Mouse (Mus musculus): Measurements from ENCODE around the gene Rec114. TPM values are rescaled to one million over a fixed set of nuclear protein-coding genes. Genes with fewer than 3 reads are reported as not detected.

Rec114 gene
- polyA plus RNA-seq, 1 experiment = 0.60 TPM

GRCm38 (mm10) chr9:58710642-58711041 lies 33.1 kb downstream of the Rec114 start:
- no peak for TF ChIP-seq CTCF (IDR thresholded peaks at IDR 0.05; ENCODE audit: borderline replicate concordance, extremely low read depth, insufficient read depth, insufficient read length)
- TF ChIP-seq POLR2A (IDR thresholded peaks at IDR 0.05; ENCODE audit: borderline replicate concordance, extremely low read depth, insufficient read depth, insufficient read length, poor library complexity, severe bottlenecking) = no peak
- DNase-seq (ENCODE audit: low read depth) = no peak

- peak; percentile 75 for DNase-seq (ENCODE audit: low read depth)
- TF ChIP-seq POLR2A (IDR thresholded peaks at IDR 0.05; ENCODE audit: borderline replicate concordance, extremely low read depth, insufficient read depth, insufficient read length, poor library complexity, severe bottlenecking) (no peak), CTCF (IDR thresholded peaks at IDR 0.05; ENCODE audit: borderline replicate concordance, extremely low read depth, insufficient read depth, insufficient read length) (peak; percentile 64; the same call in 1 of the 2 replicates)
These were observed 33.8 kb downstream of the Rec114 start for GRCm38 (mm10) chr9:58709939-58710338.

DNA sequence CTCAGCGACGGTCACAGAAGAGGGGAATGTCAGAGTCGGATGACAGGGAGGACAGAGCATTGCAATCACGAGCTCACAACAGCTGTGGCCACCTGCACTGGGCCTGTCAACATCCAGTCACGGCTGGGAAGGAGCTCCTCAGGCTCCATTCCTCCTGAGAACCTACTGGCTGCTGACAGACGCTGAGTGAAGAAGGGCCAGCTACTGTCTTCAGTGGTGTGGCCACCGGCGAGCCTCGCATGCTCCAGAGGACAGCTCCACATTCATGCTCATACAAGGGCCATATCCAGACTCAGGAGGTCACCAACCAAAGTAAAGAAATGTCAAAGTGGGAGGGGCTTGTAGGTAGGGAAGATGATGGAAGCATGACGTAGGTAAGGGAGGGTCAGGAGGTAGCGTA lies 36.0 kb downstream of the Rec114 start:
- no peak for DNase-seq (ENCODE audit: low read depth)
- TF ChIP-seq POLR2A (IDR thresholded peaks at IDR 0.05; ENCODE audit: borderline replicate concordance, extremely low read depth, insufficient read depth, insufficient read length, poor library complexity, severe bottlenecking) = no peak

- TF ChIP-seq POLR2A (IDR thresholded peaks at IDR 0.05; ENCODE audit: borderline replicate concordance, extremely low read depth, insufficient read depth, insufficient read length, poor library complexity, severe bottlenecking) = no peak
- TF ChIP-seq CTCF (IDR thresholded peaks at IDR 0.05; ENCODE audit: borderline replicate concordance, extremely low read depth, insufficient read depth, insufficient read length) = no peak
- peak; percentile 33 for DNase-seq (ENCODE audit: low read depth)
These were observed 37.7 kb downstream of the Rec114 start for GRCm38 (mm10) chr9:58706024-58706423.

GRCm38 (mm10) chr9:58703766-58704165 lies 40.0 kb downstream of the Rec114 start:
- DNase-seq (ENCODE audit: low read depth) = no peak
- TF ChIP-seq POLR2A (IDR thresholded peaks at IDR 0.05; ENCODE audit: borderline replicate concordance, extremely low read depth, insufficient read depth, insufficient read length, poor library complexity, severe bottlenecking) (no peak), CTCF (IDR thresholded peaks at IDR 0.05; ENCODE audit: borderline replicate concordance, extremely low read depth, insufficient read depth, insufficient read length) (no peak)

DNA sequence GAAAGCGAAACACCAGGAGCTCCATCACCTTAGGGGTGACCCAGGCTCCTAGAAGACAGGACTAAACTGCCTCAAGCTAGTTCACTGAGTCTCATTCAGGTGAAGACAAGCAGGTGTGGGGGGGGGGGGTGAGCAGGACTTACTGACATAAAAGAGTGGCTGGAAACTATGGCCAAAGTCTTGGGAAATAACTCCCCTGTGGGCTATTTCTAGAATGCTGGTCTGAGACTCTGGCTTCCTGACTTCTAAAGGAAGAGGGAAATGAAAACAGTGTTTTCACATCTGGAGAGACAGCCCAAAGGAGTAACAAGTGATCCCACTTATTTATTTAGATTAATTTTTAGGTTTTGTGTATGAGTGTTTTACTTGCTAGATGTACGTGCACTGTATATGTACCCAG lies 42.0 kb downstream of the Rec114 start:
- no peak for TF ChIP-seq CTCF (IDR thresholded peaks at IDR 0.05; ENCODE audit: borderline replicate concordance, extremely low read depth, insufficient read depth, insufficient read length)
- no peak for TF ChIP-seq POLR2A (IDR thresholded peaks at IDR 0.05; ENCODE audit: borderline replicate concordance, extremely low read depth, insufficient read depth, insufficient read length, poor library complexity, severe bottlenecking)
- DNase-seq (ENCODE audit: low read depth) = no peak

DNA sequence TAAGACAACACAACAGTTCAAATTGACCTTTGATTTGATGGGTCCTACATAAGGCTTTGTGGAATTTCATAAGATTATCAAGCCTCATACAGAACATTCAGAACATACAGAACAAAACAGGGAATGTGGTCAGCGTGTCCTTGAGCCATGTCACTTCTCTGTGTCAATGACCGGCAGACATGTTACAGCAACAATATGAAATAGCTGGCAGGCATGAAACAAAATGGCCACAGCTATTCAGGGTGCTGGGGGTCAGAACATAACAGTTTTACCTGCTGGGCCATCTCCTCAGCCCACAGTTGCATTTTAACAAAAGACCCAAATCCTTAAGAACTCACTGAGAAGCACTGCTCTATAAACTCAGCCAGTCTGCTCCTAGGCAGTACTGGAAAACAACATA lies 45.3 kb downstream of the Rec114 start:
- no peak for TF ChIP-seq CTCF (IDR thresholded peaks at IDR 0.05; ENCODE audit: borderline replicate concordance, extremely low read depth, insufficient read depth, insufficient read length)
- no peak for TF ChIP-seq POLR2A (IDR thresholded peaks at IDR 0.05; ENCODE audit: borderline replicate concordance, extremely low read depth, insufficient read depth, insufficient read length, poor library complexity, severe bottlenecking)

DNA sequence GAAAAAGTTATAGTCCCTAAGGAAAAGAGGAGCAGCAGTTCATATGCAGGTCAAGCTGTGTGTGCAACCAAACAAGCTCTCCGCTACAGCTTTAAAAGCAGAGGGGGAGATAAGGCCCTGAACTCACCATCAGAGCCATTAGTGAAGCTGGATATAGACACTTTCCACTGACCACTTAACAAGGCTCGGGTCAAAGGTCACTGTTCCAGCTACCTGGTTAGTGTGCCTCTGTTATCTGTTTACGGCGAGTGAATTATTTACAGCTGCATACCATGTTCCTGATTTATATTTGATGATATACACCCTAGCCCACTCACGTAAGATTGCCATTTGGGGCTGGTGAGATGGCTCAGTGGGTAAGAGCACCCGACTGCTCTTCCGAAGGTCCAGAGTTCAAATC lies 52.3 kb downstream of the Rec114 start:
- no peak for DNase-seq (ENCODE audit: low read depth)
- TF ChIP-seq CTCF (IDR thresholded peaks at IDR 0.05; ENCODE audit: borderline replicate concordance, extremely low read depth, insufficient read depth, insufficient read length) (no peak), POLR2A (IDR thresholded peaks at IDR 0.05; ENCODE audit: borderline replicate concordance, extremely low read depth, insufficient read depth, insufficient read length, poor library complexity, severe bottlenecking) (no peak)

More for the DNA sequence above, 45.3 kb downstream of the Rec114 start:
- no peak for DNase-seq (ENCODE audit: low read depth)

DNA sequence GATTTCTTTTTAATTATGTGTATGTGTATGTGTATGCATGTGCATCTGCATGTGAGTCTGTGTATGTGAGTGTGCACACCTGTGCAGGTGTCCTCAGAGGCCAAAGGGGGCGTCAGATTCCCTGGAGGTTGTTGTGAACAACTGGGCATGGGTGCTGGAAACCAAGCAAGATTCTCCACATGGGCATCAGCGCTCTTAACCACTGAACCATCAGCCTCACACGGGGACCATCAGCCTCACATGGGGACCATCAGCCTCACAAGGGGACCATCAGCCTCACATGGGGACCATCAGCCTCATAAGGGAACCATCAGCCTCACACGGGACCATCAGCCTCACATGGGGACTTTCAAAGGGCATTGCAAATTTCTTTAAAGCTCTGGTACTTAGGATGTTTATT lies 53.1 kb downstream of the Rec114 start:
- TF ChIP-seq CTCF (IDR thresholded peaks at IDR 0.05; ENCODE audit: borderline replicate concordance, extremely low read depth, insufficient read depth, insufficient read length) (no peak), POLR2A (IDR thresholded peaks at IDR 0.05; ENCODE audit: borderline replicate concordance, extremely low read depth, insufficient read depth, insufficient read length, poor library complexity, severe bottlenecking) (no peak)
- DNase-seq (ENCODE audit: low read depth) = no peak

DNA sequence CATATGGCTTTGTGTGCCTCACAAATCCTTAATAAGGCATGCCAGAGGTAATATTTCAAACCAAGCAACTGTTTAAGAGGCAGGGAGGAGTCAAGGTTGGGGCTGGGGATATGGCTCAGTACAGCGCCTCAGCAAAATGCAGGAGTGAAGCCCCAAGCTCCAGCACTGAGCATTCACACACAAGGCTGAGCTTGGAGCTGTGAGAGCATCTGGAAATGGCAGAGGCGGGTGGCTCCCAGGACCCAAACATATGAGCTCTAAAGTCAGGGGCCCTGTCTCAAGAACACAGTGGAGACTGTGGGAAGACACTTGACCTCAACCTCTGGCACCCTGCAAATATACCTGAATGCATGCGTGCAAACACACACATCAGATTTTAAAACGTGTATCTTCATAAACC lies 55.7 kb downstream of the Rec114 start:
- TF ChIP-seq CTCF (IDR thresholded peaks at IDR 0.05; ENCODE audit: borderline replicate concordance, extremely low read depth, insufficient read depth, insufficient read length) = no peak
- no peak for TF ChIP-seq POLR2A (IDR thresholded peaks at IDR 0.05; ENCODE audit: borderline replicate concordance, extremely low read depth, insufficient read depth, insufficient read length, poor library complexity, severe bottlenecking)
- no peak for DNase-seq (ENCODE audit: low read depth)

DNA sequence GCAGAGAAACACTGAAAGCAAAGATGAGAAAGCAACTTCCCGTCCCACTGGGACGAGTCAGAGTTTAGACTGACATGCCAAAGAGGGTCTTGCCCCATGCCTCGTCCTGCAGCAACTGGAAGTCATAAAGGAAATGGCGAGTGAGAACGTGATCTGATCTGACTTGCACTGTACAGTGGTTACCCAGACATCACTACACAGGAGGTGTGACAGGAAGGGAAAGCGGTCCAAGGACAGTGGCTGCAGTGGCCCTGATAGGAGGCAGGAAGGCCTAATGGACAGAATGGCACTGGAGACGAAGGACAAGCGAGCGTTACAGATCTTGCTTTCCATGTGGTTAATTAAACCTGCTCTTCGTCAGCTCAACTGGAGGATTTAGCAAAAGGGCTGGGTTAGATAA lies 58.5 kb downstream of the Rec114 start:
- DNase-seq (ENCODE audit: low read depth) = no peak
- TF ChIP-seq CTCF (IDR thresholded peaks at IDR 0.05; ENCODE audit: borderline replicate concordance, extremely low read depth, insufficient read depth, insufficient read length) (no peak), POLR2A (IDR thresholded peaks at IDR 0.05; ENCODE audit: borderline replicate concordance, extremely low read depth, insufficient read depth, insufficient read length, poor library complexity, severe bottlenecking) (no peak)

DNA sequence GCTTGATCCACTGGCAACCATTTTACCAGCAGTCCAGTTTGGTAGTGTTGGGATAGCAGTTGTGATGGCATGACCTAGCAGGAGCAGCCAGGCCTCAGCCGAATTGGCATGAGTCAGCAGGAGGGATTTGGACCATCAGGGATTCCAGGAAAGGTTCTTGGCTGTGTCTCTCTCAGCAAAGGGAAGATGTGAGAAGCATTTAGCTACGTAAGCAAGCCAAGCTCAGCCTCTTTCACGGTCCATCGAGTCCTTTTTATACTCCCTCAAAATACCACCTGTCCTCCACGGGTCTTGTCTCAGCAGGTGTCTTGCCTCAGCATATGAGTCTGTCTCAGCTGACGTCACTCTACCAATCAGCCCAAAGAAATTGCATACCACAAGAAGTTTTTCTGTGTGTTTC lies 60.4 kb downstream of the Rec114 start:
- DNase-seq (ENCODE audit: low read depth) = peak; percentile 40
- TF ChIP-seq CTCF (IDR thresholded peaks at IDR 0.05; ENCODE audit: borderline replicate concordance, extremely low read depth, insufficient read depth, insufficient read length) (no peak), POLR2A (IDR thresholded peaks at IDR 0.05; ENCODE audit: borderline replicate concordance, extremely low read depth, insufficient read depth, insufficient read length, poor library complexity, severe bottlenecking) (no peak)

DNA sequence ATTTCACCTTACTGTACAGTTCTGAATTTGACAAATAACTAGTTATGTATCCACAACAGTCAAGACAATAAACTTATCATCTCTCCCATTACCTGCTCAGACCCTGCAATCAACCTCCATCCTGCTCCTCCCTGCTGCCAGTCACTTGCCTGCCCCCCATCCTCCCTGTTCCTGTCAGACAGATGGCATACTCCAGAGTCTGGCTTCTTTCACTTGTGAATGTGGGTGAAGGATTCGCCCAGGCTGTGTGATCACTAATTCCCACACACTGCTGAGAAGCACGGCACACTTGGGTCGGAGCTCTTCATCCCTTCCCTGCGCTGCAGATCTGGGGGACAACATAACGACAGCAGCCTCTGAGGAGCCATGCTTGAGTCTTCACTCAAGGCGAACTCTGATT lies 61.7 kb downstream of the Rec114 start:
- DNase-seq (ENCODE audit: low read depth) = peak; percentile 55
- TF ChIP-seq CTCF (IDR thresholded peaks at IDR 0.05; ENCODE audit: borderline replicate concordance, extremely low read depth, insufficient read depth, insufficient read length) (no peak), POLR2A (IDR thresholded peaks at IDR 0.05; ENCODE audit: borderline replicate concordance, extremely low read depth, insufficient read depth, insufficient read length, poor library complexity, severe bottlenecking) (no peak)
